Mouse (Mus musculus) bone marrow macrophage, adult 2 months (primary cell): ENCODE results near the gene Plgrkt.

Source experiments
- CTCF ChIP-seq: IDR thresholded peaks from 2 replicates; pipeline ENCODE4 v1.5.1; 2012; ENCODE audit warnings: low read depth, mild to moderate bottlenecking, low read length, moderate library complexity
- POLR2A ChIP-seq: IDR thresholded peaks from 2 replicates; pipeline ENCODE4 v1.6.1; 2012; ENCODE audit warnings: mild to moderate bottlenecking, low read depth, low read length, borderline replicate concordance

- TF ChIP-seq POLR2A (no peak), CTCF (no peak)
Measured at GRCm38 (mm10) chr19:29410619-29411018, 43.4 kb upstream of the Plgrkt start, which contains the start of gene Pdcd1lg2.
